Mouse (Mus musculus) stomach, embryonic 16.5 days (tissue): ENCODE data around the gene Ydjc. TPM values are rescaled to one million over a fixed set of nuclear protein-coding genes. Genes with fewer than 3 reads are reported as not detected.
A peak's percentile ranks its signal among the peaks of the same experiment; 100 is the strongest.

Source experiments
- ATAC-seq: fragments of 200-750 bp; cut with Nextera tagmentation; 2 replicates; pipeline ENCODE4 v1.8.0; 2017; ENCODE audit warnings: moderate number of reproducible peaks, moderate TSS enrichment; ENCODE audit not compliant: insufficient read depth, low FRiP score
- H3K27ac ChIP-seq: fragments of 300-500 bp; sonication (generic); 2 replicates; pipeline ENCODE4 v1.5.1; 2014; ENCODE audit warnings: low read length
- H3K27me3 ChIP-seq: fragments of 300-500 bp; sonication (generic); 2 replicates; pipeline ENCODE4 v1.6.1; 2014; ENCODE audit warnings: low read length, control low read depth, mixed read lengths; ENCODE audit not compliant: control insufficient read depth, insufficient read depth
- H3K36me3 ChIP-seq: fragments of 300-500 bp; sonication (generic); 2 replicates; pipeline ENCODE4 v1.6.1; 2014; ENCODE audit warnings: low read length; ENCODE audit not compliant: control insufficient read depth, insufficient read depth
- H3K4me1 ChIP-seq: fragments of 300-500 bp; sonication (generic); 2 replicates; pipeline ENCODE4 v1.6.1; 2014; ENCODE audit warnings: low read length, control low read depth, mixed read lengths; ENCODE audit not compliant: control insufficient read depth, insufficient read depth
- H3K4me2 ChIP-seq: fragments of 300-500 bp; sonication (generic); 2 replicates; pipeline ENCODE4 v1.6.1; 2014; ENCODE audit warnings: low read depth, low read length, mixed read lengths
- H3K4me3 ChIP-seq: fragments of 300-500 bp; sonication (generic); replicated peaks from 2 replicates; pipeline ENCODE4 v1.5.1; 2014; ENCODE audit warnings: mild to moderate bottlenecking, low read length
- H3K9ac ChIP-seq: fragments of 300-500 bp; sonication (generic); 2 replicates; pipeline ENCODE4 v1.6.1; 2014; ENCODE audit warnings: low read length
- H3K9me3 ChIP-seq: fragments of 300-500 bp; sonication (generic); replicated peaks from 2 replicates; pipeline ENCODE4 v1.6.1; 2016; ENCODE audit warnings: low read length, control low read depth; ENCODE audit not compliant: control insufficient read depth
- WGBS: fragments of 180-500 bp; shearing (Covaris S2); extraction: QIAGEN DNeasy Blood & Tissue Kit; methylation state at CpG from one replicate; pipeline ENCODE4 v1.1.7; 2014; 5-methylcytosine and 5-hydroxymethylcytosine counted together
- polyA plus RNA-seq: library from polyadenylated mRNA; unstranded; fragments of >200 nt; fragmentation: Nextera tagmentation; extraction: Ambion mirVana; gene quantifications from 2 replicates; pipeline ENCODE4 v1.2.1, GENCODE M21; 2015

Gene Ydjc
- polyA plus RNA-seq: 15.9 and 20.2 TPM in 2 replicates

- no peak for ATAC-seq
- no peak within 1 kb of the TSS for H3K4me2 ChIP-seq
- WGBS: 26% methylated on average over 7 of the region's 7 CpGs
- no peak within 1 kb of the TSS for H3K27ac ChIP-seq
- H3K9ac ChIP-seq: no peak within 1 kb of the TSS
- no peaks in the 10 kb centered on the region for H3K36me3 ChIP-seq
- no peaks in the 10 kb centered on the region for H3K27me3 ChIP-seq
- peaks cover 13% of the 10 kb centered on the region for H3K4me1 ChIP-seq
- no peak within 1 kb of the TSS for H3K4me3 ChIP-seq
- no peaks in the 10 kb centered on the region for H3K9me3 ChIP-seq
Measured at GRCm38 (mm10) chr16:17144339-17144738, at the start of gene Ydjc. Gene Ydjc, plus strand, starts transcription at chr16:17144621.

- no peak overlapping the region for H3K27ac ChIP-seq
- H3K4me2 ChIP-seq: no peak overlapping the region
- H3K4me3 ChIP-seq: no peak overlapping the region
- 0 out of 2 replicates have a peak, but pooled peaks have one; percentile 38 for ATAC-seq
- no peaks in the 10 kb centered on the region for H3K9me3 ChIP-seq
- WGBS: 81% methylated on average over 3 of the region's 3 CpGs
- H3K4me1 ChIP-seq: no peaks in the 10 kb centered on the region
- H3K36me3 ChIP-seq: peaks cover 13% of the 10 kb centered on the region
- no peak overlapping the region for H3K9ac ChIP-seq
- H3K27me3 ChIP-seq: no peaks in the 10 kb centered on the region
Measured at GRCm38 (mm10) chr16:17096938-17097337, 47.5 kb upstream of the Ydjc start.

GRCm38 (mm10) chr16:17102630-17103220, 41.7 kb upstream of the Ydjc start:
- Histone ChIP-seq H3K4me1 (no peaks in the 10 kb centered on the region), H3K27me3 (no peaks in the 10 kb centered on the region), H3K4me2 (no peak overlapping the region), H3K9ac (no peak overlapping the region), H3K36me3 (no peaks in the 10 kb centered on the region; the same call in 1 of the 2 replicates), H3K27ac (no peak overlapping the region), H3K9me3 (no peaks in the 10 kb centered on the region), H3K4me3 (no peak overlapping the region)
- ATAC-seq: no peak
- 64% methylated on average over 7 of the region's 7 CpGs for WGBS

- WGBS: 65% methylated on average over 4 of the region's 4 CpGs
- H3K27ac ChIP-seq: no peak overlapping the region
- no peaks in the 10 kb centered on the region for H3K4me1 ChIP-seq
- no peaks in the 10 kb centered on the region for H3K9me3 ChIP-seq
- ATAC-seq: peak; percentile 40; the same call in 1 of the 2 replicates
- H3K4me2 ChIP-seq: no peak overlapping the region
- H3K27me3 ChIP-seq: no peaks in the 10 kb centered on the region
- no peak overlapping the region for H3K4me3 ChIP-seq
- H3K9ac ChIP-seq: no peak overlapping the region
- H3K36me3 ChIP-seq: no peaks in the 10 kb centered on the region; the same call in 1 of the 2 replicates
Measured at GRCm38 (mm10) chr16:17104600-17104999, 39.8 kb upstream of the Ydjc start.

- H3K4me1 ChIP-seq: peaks cover 7% of the 10 kb centered on the region
- no peaks in the 10 kb centered on the region; the same call in 1 of the 2 replicates for H3K36me3 ChIP-seq
- peak within 1 kb of the TSS; percentile 87 for H3K9ac ChIP-seq
- H3K4me2 ChIP-seq: peak within 1 kb of the TSS; percentile 76
- 7% methylated on average over 38 of the region's 38 CpGs for WGBS
- ATAC-seq: peak; percentile 80
- no peaks in the 10 kb centered on the region for H3K27me3 ChIP-seq
- peak within 1 kb of the TSS; percentile 78 for H3K27ac ChIP-seq
- peak within 1 kb of the TSS; percentile 92 for H3K4me3 ChIP-seq
- H3K9me3 ChIP-seq: no peaks in the 10 kb centered on the region
Measured at GRCm38 (mm10) chr16:17110771-17111743, 33.4 kb upstream of the Ydjc start, which contains the start of gene Ppil2. Gene Ppil2, minus strand, starts transcription at chr16:17111257.

- no peak for ATAC-seq
- Histone ChIP-seq H3K4me1 (no peaks in the 10 kb centered on the region), H3K36me3 (no peaks in the 10 kb centered on the region), H3K27ac (no peak overlapping the region), H3K4me3 (no peak overlapping the region), H3K9me3 (no peaks in the 10 kb centered on the region), H3K4me2 (no peak overlapping the region), H3K9ac (no peak overlapping the region), H3K27me3 (no peaks in the 10 kb centered on the region)
- WGBS: 86% methylated on average over 5 of the region's 5 CpGs
Measured at GRCm38 (mm10) chr16:17117309-17117799, 27.1 kb upstream of the Ydjc start.

- WGBS: 71% methylated on average over 14 of the region's 14 CpGs
- no peaks in the 10 kb centered on the region for H3K27me3 ChIP-seq
Measured at GRCm38 (mm10) chr16:17121569-17121968, 22.9 kb upstream of the Ydjc start.

GRCm38 (mm10) chr16:17124119-17124870, 20.1 kb upstream of the Ydjc start:
- H3K4me2 ChIP-seq: peak overlapping the region; percentile 68
- H3K27ac ChIP-seq: peak overlapping the region; percentile 33; the same call in 1 of the 2 replicates
- peaks cover 16% of the 10 kb centered on the region for H3K4me1 ChIP-seq
- H3K9ac ChIP-seq: peak overlapping the region; percentile 69
- ATAC-seq: peak; percentile 31
- H3K36me3 ChIP-seq: no peaks in the 10 kb centered on the region
- H3K27me3 ChIP-seq: no peaks in the 10 kb centered on the region
- H3K4me3 ChIP-seq: peak overlapping the region; percentile 51
- H3K9me3 ChIP-seq: no peaks in the 10 kb centered on the region
- 5% methylated on average over 22 of the region's 22 CpGs for WGBS

More at GRCm38 (mm10) chr16:17121569-17121968, 22.9 kb upstream of the Ydjc start:
- H3K27ac ChIP-seq: no peak overlapping the region
- no peak overlapping the region for H3K9ac ChIP-seq
- H3K9me3 ChIP-seq: no peaks in the 10 kb centered on the region
- no peak overlapping the region for H3K4me3 ChIP-seq
- H3K4me2 ChIP-seq: no peak overlapping the region
- ATAC-seq: no peak
- peaks cover 16% of the 10 kb centered on the region for H3K4me1 ChIP-seq
- no peaks in the 10 kb centered on the region for H3K36me3 ChIP-seq
